Mouse (Mus musculus): ENCODE data around the gene Arl13b.

DNA sequence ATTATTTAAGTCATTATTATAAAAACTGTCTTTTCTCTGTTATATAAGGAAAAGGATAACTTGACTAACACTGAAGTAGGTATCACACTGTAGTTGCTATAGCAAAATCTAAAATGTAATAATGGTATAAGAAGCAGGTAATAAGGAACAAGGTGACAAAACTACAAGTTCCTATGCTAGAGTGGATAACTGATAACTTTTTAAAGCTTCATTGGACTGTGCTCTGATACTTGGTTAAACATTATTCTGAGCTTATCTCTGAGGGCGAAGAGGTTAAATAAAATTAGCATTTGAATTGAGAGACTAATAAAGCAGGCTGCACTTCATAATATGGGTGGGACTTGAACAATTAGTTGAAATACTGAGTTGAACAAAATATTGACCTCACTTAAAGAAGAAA lies 93.2 kb downstream of the Arl13b start:
- TF ChIP-seq CTCF (IDR thresholded peaks at IDR 0.05; ENCODE audit: low read depth, low read length): no peak
- no peak for TF ChIP-seq POLR2A (IDR thresholded peaks at IDR 0.05; ENCODE audit: extremely low read depth, insufficient read depth, low read length)
